Mouse (Mus musculus) MEL (cell line): ENCODE data around the gene Zc2hc1b.

Experiments
- NELFE ChIP-seq: IDR thresholded peaks from 2 replicates; pipeline ENCODE4 v1.6.1; 2011; ENCODE audit warnings: low read depth, low read length, improper control_type of control experiment
- TBP ChIP-seq: IDR thresholded peaks from 2 replicates; pipeline ENCODE4 v1.8.0; 2011; ENCODE audit warnings: low read depth, low read length, improper control_type of control experiment

GRCm38 (mm10) chr10:13213956-13214355, 36.1 kb upstream of the Zc2hc1b start:
- TF ChIP-seq TBP: no peak
- TF ChIP-seq NELFE: no peak
